Mouse (Mus musculus) kidney, adult 2 months (tissue): ENCODE measurements around the gene Homer1. TPM values are rescaled to one million over a fixed set of nuclear protein-coding genes. Genes with fewer than 3 reads are reported as not detected.

Experiments used
- DNase-seq: peaks from one replicate; pipeline ENCODE4 v3.0.0; 2021
- H3K27ac ChIP-seq: fragments of 200-500 bp; 2 replicates; pipeline ENCODE4 v1.5.1; 2012; ENCODE audit warnings: low read depth, low read length, control low read depth, inconsistent platforms; ENCODE audit not compliant: insufficient read depth
- H3K27me3 ChIP-seq: fragments of 200-500 bp; replicated peaks from 2 replicates; pipeline ENCODE4 v1.6.1; 2012; ENCODE audit warnings: mild to moderate bottlenecking, moderate library complexity, low read length, inconsistent platforms; ENCODE audit not compliant: control insufficient read depth, insufficient read depth
- H3K36me3 ChIP-seq: fragments of 200-500 bp; 2 replicates; pipeline ENCODE4 v1.6.1; 2012; ENCODE audit warnings: mild to moderate bottlenecking, moderate library complexity, low read length, inconsistent platforms; ENCODE audit not compliant: control insufficient read depth, insufficient read depth
- H3K4me1 ChIP-seq: fragments of 200-500 bp; 2 replicates; pipeline ENCODE4 v1.6.1; 2011; ENCODE audit warnings: low read length; ENCODE audit not compliant: control insufficient read depth, insufficient read depth
- H3K4me3 ChIP-seq: fragments of 200-500 bp; 2 replicates; pipeline ENCODE4 v1.5.1; 2011; ENCODE audit warnings: mild to moderate bottlenecking, low read depth, low read length, control low read depth; ENCODE audit not compliant: insufficient read depth
- CTCF ChIP-seq: fragments of 200-500 bp; conservative IDR thresholded peaks from 2 replicates; pipeline ENCODE4 v1.5.1; 2011; ENCODE audit warnings: low read depth, mild to moderate bottlenecking, control low read depth, low read length, moderate library complexity, mixed read lengths; ENCODE audit not compliant: insufficient read depth, insufficient read length
- POLR2A ChIP-seq: fragments of 200-500 bp; IDR thresholded peaks from one replicate; pipeline ENCODE4 v1.6.1; 2011; ENCODE audit warnings: low read depth, low read length, control low read depth
- WGBS: fragments of 180-500 bp; shearing (Covaris S2); methylation state at CpG from one replicate; pipeline ENCODE4 v1.1.7; 2018; 5-methylcytosine and 5-hydroxymethylcytosine counted together
- polyA plus RNA-seq: library from polyadenylated mRNA; depleted of rRNA; stranded (reverse); fragments of >200 nt; gene quantifications from 2 replicates; pipeline ENCODE4 v1.2.3, GENCODE M21; 2012

Homer1 gene
- polyA plus RNA-seq, 1 experiment = 2.7 TPM

- no peaks in the 10 kb centered on the region for H3K27me3 ChIP-seq
- TF ChIP-seq CTCF (no peak), POLR2A (no peak)
- H3K4me1 ChIP-seq = peaks cover 7% of the 10 kb centered on the region; the same call in 1 of the 2 replicates
- no peaks in the 10 kb centered on the region for H3K36me3 ChIP-seq
- 56% methylated on average over 5 of the region's 5 CpGs for WGBS
- no peak overlapping the region for H3K4me3 ChIP-seq
- no peak overlapping the region for H3K27ac ChIP-seq
- no peak for DNase-seq
Observed at GRCm38 (mm10) chr13:93338394-93338793, 39.0 kb downstream of the Homer1 start.

GRCm38 (mm10) chr13:93340555-93341278 lies 41.3 kb downstream of the Homer1 start:
- H3K36me3 ChIP-seq = no peaks in the 10 kb centered on the region
- TF ChIP-seq CTCF = no peak
- TF ChIP-seq POLR2A = no peak
- WGBS = 71% methylated on average over 3 of the region's 3 CpGs
- DNase-seq = peak; percentile 49
- H3K27me3 ChIP-seq = no peaks in the 10 kb centered on the region
- no peak overlapping the region for H3K4me3 ChIP-seq
- peak overlapping the region; percentile 39 for H3K27ac ChIP-seq
- H3K4me1 ChIP-seq = peaks cover 7% of the 10 kb centered on the region; the same call in 1 of the 2 replicates

- 46% methylated on average over 5 of the region's 5 CpGs for WGBS
- H3K27ac ChIP-seq = peak overlapping the region; percentile 91
Observed at GRCm38 (mm10) chr13:93342641-93343040, 43.2 kb downstream of the Homer1 start.

GRCm38 (mm10) chr13:93344395-93344794 lies 45.0 kb downstream of the Homer1 start:
- Histone ChIP-seq H3K4me3 (no peak overlapping the region), H3K27me3 (no peaks in the 10 kb centered on the region), H3K36me3 (no peaks in the 10 kb centered on the region), H3K27ac (no peak overlapping the region), H3K4me1 (peaks cover 7% of the 10 kb centered on the region; the same call in 1 of the 2 replicates)
- no peak for DNase-seq
- 88% methylated on average over 1 of the region's 1 CpGs for WGBS
- TF ChIP-seq CTCF (no peak), POLR2A (no peak)

More at GRCm38 (mm10) chr13:93342641-93343040, 43.2 kb downstream of the Homer1 start:
- Histone ChIP-seq H3K4me3 (no peak overlapping the region), H3K4me1 (peaks cover 7% of the 10 kb centered on the region; the same call in 1 of the 2 replicates), H3K27me3 (no peaks in the 10 kb centered on the region), H3K36me3 (no peaks in the 10 kb centered on the region)
- no peak for TF ChIP-seq CTCF
- no peak for TF ChIP-seq POLR2A
- DNase-seq = peak; percentile 79

GRCm38 (mm10) chr13:93345854-93346253 lies 46.4 kb downstream of the Homer1 start:
- Histone ChIP-seq H3K36me3 (no peaks in the 10 kb centered on the region), H3K4me1 (peaks cover 7% of the 10 kb centered on the region; the same call in 1 of the 2 replicates), H3K27me3 (no peaks in the 10 kb centered on the region), H3K4me3 (no peak overlapping the region), H3K27ac (no peak overlapping the region)
- WGBS = 83% methylated on average over 3 of the region's 3 CpGs
- DNase-seq = no peak
- TF ChIP-seq CTCF = no peak
- TF ChIP-seq POLR2A = no peak

- H3K4me1 ChIP-seq = no peaks in the 10 kb centered on the region
- no peak overlapping the region for H3K27ac ChIP-seq
- DNase-seq = peak; percentile 10
- no peaks in the 10 kb centered on the region for H3K27me3 ChIP-seq
- TF ChIP-seq POLR2A (no peak), CTCF (no peak)
- 42% methylated on average over 2 of the region's 2 CpGs for WGBS
- H3K4me3 ChIP-seq = no peak overlapping the region
- H3K36me3 ChIP-seq = no peaks in the 10 kb centered on the region
Observed at GRCm38 (mm10) chr13:93352030-93352429, 52.6 kb downstream of the Homer1 start.

- Histone ChIP-seq H3K27ac (no peak overlapping the region), H3K4me1 (no peaks in the 10 kb centered on the region), H3K36me3 (no peaks in the 10 kb centered on the region), H3K4me3 (no peak overlapping the region), H3K27me3 (no peaks in the 10 kb centered on the region)
- no peak for DNase-seq
- 62% methylated on average over 7 of the region's 7 CpGs for WGBS
- TF ChIP-seq CTCF (no peak), POLR2A (no peak)
Observed at GRCm38 (mm10) chr13:93354420-93355278, 55.2 kb downstream of the Homer1 start.
